Mouse (Mus musculus) neural tube, embryonic 12.5 days (tissue): ENCODE results near the gene S1pr4. TPM values are rescaled to one million over a fixed set of nuclear protein-coding genes. Genes with fewer than 3 reads are reported as not detected.

Experiments used
- ATAC-seq: fragments of 200-750 bp; cut with Nextera tagmentation; 2 replicates; pipeline ENCODE4 v1.8.0; 2017; ENCODE audit warnings: low read depth, mild to moderate bottlenecking, moderate TSS enrichment, moderate library complexity; ENCODE audit not compliant: low FRiP score
- H3K27ac ChIP-seq: fragments of 300-500 bp; sonication (generic); 2 replicates; pipeline ENCODE4 v1.5.1; 2016
- H3K27me3 ChIP-seq: fragments of 300-500 bp; sonication (generic); replicated peaks from 2 replicates; pipeline ENCODE4 v1.6.1; 2016; ENCODE audit warnings: mild to moderate bottlenecking
- H3K36me3 ChIP-seq: fragments of 300-500 bp; sonication (generic); 2 replicates; pipeline ENCODE4 v1.6.1; 2016; ENCODE audit warnings: mild to moderate bottlenecking
- H3K4me1 ChIP-seq: fragments of 300-500 bp; sonication (generic); 2 replicates; pipeline ENCODE4 v1.6.1; 2016
- H3K4me2 ChIP-seq: fragments of 300-500 bp; sonication (generic); replicated peaks from 2 replicates; pipeline ENCODE4 v1.6.1; 2016; ENCODE audit warnings: mild to moderate bottlenecking
- H3K4me3 ChIP-seq: fragments of 300-500 bp; sonication (generic); 2 replicates; pipeline ENCODE4 v1.5.1; 2016
- H3K9ac ChIP-seq: fragments of 300-500 bp; sonication (generic); 2 replicates; pipeline ENCODE4 v1.6.1; 2016; ENCODE audit warnings: mild to moderate bottlenecking
- H3K9me3 ChIP-seq: fragments of 300-500 bp; sonication (generic); 2 replicates; pipeline ENCODE4 v1.6.1; 2016; ENCODE audit warnings: mild to moderate bottlenecking
- WGBS: fragments of 180-500 bp; shearing (Covaris S2); methylation state at CpG from one replicate; pipeline ENCODE4 v1.1.7; 2016; 5-methylcytosine and 5-hydroxymethylcytosine counted together
- polyA plus RNA-seq: library from polyadenylated mRNA; unstranded; fragments of >200 nt; fragmentation: Nextera tagmentation; extraction: Ambion mirVana; gene quantifications from 2 replicates; pipeline ENCODE4 v1.2.1, GENCODE M21; 2016

S1pr4 gene
- polyA plus RNA-seq, 1 experiment from 2014 or later = 0.51 TPM

GRCm38 (mm10) chr10:81513798-81514197 lies 13.9 kb upstream of the S1pr4 start:
- WGBS = 87% methylated on average over 5 of the region's 5 CpGs

GRCm38 (mm10) chr10:81510246-81510810 lies 10.4 kb upstream of the S1pr4 start:
- no peaks in the 10 kb centered on the region for H3K36me3 ChIP-seq
- WGBS = 83% methylated on average over 14 of the region's 14 CpGs
- no peaks in the 10 kb centered on the region for H3K4me1 ChIP-seq
- no peak overlapping the region for H3K27ac ChIP-seq
- no peak overlapping the region for H3K4me2 ChIP-seq
- ATAC-seq = no peak
- no peak overlapping the region for H3K9ac ChIP-seq
- H3K27me3 ChIP-seq = peaks cover 17% of the 10 kb centered on the region; the same call in 1 of the 2 replicates
- peaks cover 5% of the 10 kb centered on the region; the same call in 1 of the 2 replicates for H3K9me3 ChIP-seq
- no peak overlapping the region for H3K4me3 ChIP-seq

More at GRCm38 (mm10) chr10:81513798-81514197, 13.9 kb upstream of the S1pr4 start:
- Histone ChIP-seq H3K9me3 (peaks cover 5% of the 10 kb centered on the region; the same call in 1 of the 2 replicates), H3K4me3 (no peak overlapping the region), H3K36me3 (no peaks in the 10 kb centered on the region), H3K27me3 (peaks cover 17% of the 10 kb centered on the region; the same call in 1 of the 2 replicates), H3K9ac (no peak overlapping the region), H3K27ac (no peak overlapping the region), H3K4me1 (no peaks in the 10 kb centered on the region), H3K4me2 (no peak overlapping the region)
- ATAC-seq = no peak

GRCm38 (mm10) chr10:81507691-81508489 lies 8.0 kb upstream of the S1pr4 start:
- 75% methylated on average over 13 of the region's 13 CpGs for WGBS
- no peaks in the 10 kb centered on the region for H3K9me3 ChIP-seq
- H3K4me2 ChIP-seq = no peak overlapping the region
- no peak overlapping the region for H3K27ac ChIP-seq
- no peak overlapping the region for H3K9ac ChIP-seq
- ATAC-seq = no peak
- H3K36me3 ChIP-seq = no peaks in the 10 kb centered on the region
- H3K4me1 ChIP-seq = no peaks in the 10 kb centered on the region
- peaks cover 13% of the 10 kb centered on the region; the same call in 1 of the 2 replicates for H3K27me3 ChIP-seq
- no peak overlapping the region for H3K4me3 ChIP-seq

- Histone ChIP-seq H3K4me1 (no peaks in the 10 kb centered on the region), H3K9ac (no peak overlapping the region), H3K36me3 (no peaks in the 10 kb centered on the region), H3K4me2 (no peak overlapping the region), H3K27me3 (peaks cover 7% of the 10 kb centered on the region; the same call in 1 of the 2 replicates), H3K27ac (no peak overlapping the region), H3K9me3 (no peaks in the 10 kb centered on the region), H3K4me3 (no peak overlapping the region)
- WGBS = 36% methylated on average over 6 of the region's 6 CpGs
- ATAC-seq = no peak
Observed at GRCm38 (mm10) chr10:81507095-81507494, 7.2 kb upstream of the S1pr4 start.

GRCm38 (mm10) chr10:81505016-81505664 lies 5.2 kb upstream of the S1pr4 start:
- no peaks in the 10 kb centered on the region for H3K4me1 ChIP-seq
- H3K4me2 ChIP-seq = no peak overlapping the region
- H3K36me3 ChIP-seq = no peaks in the 10 kb centered on the region
- H3K9ac ChIP-seq = no peak overlapping the region
- H3K4me3 ChIP-seq = no peak overlapping the region
- no peak for ATAC-seq
- no peaks in the 10 kb centered on the region for H3K9me3 ChIP-seq
- 78% methylated on average over 13 of the region's 15 CpGs for WGBS
- H3K27me3 ChIP-seq = no peaks in the 10 kb centered on the region; the same call in 1 of the 2 replicates
- H3K27ac ChIP-seq = no peak overlapping the region

GRCm38 (mm10) chr10:81502658-81503057 lies 2.7 kb upstream of the S1pr4 start:
- Histone ChIP-seq H3K9me3 (no peaks in the 10 kb centered on the region), H3K36me3 (no peaks in the 10 kb centered on the region), H3K4me1 (no peaks in the 10 kb centered on the region), H3K9ac (peak overlapping the region; percentile 26; the same call in 1 of the 2 replicates), H3K27me3 (no peaks in the 10 kb centered on the region; the same call in 1 of the 2 replicates), H3K4me3 (peak overlapping the region; percentile 29), H3K27ac (no peak overlapping the region), H3K4me2 (peak overlapping the region; percentile 63)
- ATAC-seq = peak; percentile 27; the same call in 1 of the 2 replicates
- 8% methylated on average over 36 of the region's 36 CpGs for WGBS

- Histone ChIP-seq H3K9ac (no peak overlapping the region), H3K27me3 (no peaks in the 10 kb centered on the region; the same call in 1 of the 2 replicates), H3K4me1 (no peaks in the 10 kb centered on the region), H3K27ac (no peak overlapping the region), H3K9me3 (no peaks in the 10 kb centered on the region), H3K4me2 (no peak overlapping the region), H3K36me3 (no peaks in the 10 kb centered on the region), H3K4me3 (no peak overlapping the region)
- ATAC-seq = no peak
- WGBS = 93% methylated on average over 5 of the region's 5 CpGs
Observed at GRCm38 (mm10) chr10:81501863-81502262, 1.9 kb upstream of the S1pr4 start.

- Histone ChIP-seq H3K4me1 (peaks cover 12% of the 10 kb centered on the region), H3K9me3 (no peaks in the 10 kb centered on the region), H3K27ac (no peak overlapping the region), H3K4me2 (0 out of 2 replicates have a peak overlapping the region, but pooled peaks have one; percentile 5), H3K4me3 (no peak overlapping the region), H3K9ac (no peak overlapping the region), H3K27me3 (no peaks in the 10 kb centered on the region; the same call in 1 of the 2 replicates), H3K36me3 (no peaks in the 10 kb centered on the region)
- WGBS = 81% methylated on average over 23 of the region's 23 CpGs
- no peak for ATAC-seq
Observed at GRCm38 (mm10) chr10:81499250-81499901, 556 bp downstream of the S1pr4 start.

GRCm38 (mm10) chr10:81498316-81499249 lies 1.3 kb downstream of the S1pr4 start:
- H3K4me3 ChIP-seq = no peak overlapping the region
- no peak overlapping the region for H3K4me2 ChIP-seq
- WGBS = 87% methylated on average over 38 of the region's 38 CpGs
- H3K9ac ChIP-seq = no peak overlapping the region
- no peaks in the 10 kb centered on the region for H3K36me3 ChIP-seq
- ATAC-seq = no peak
- H3K9me3 ChIP-seq = no peaks in the 10 kb centered on the region
- peaks cover 19% of the 10 kb centered on the region for H3K4me1 ChIP-seq
- no peaks in the 10 kb centered on the region; the same call in 1 of the 2 replicates for H3K27me3 ChIP-seq
- H3K27ac ChIP-seq = no peak overlapping the region

- Histone ChIP-seq H3K27me3 (no peaks in the 10 kb centered on the region), H3K4me3 (no peak overlapping the region), H3K27ac (no peak overlapping the region), H3K4me2 (peak overlapping the region; percentile 97), H3K9ac (no peak overlapping the region), H3K4me1 (peaks cover 19% of the 10 kb centered on the region), H3K9me3 (no peaks in the 10 kb centered on the region), H3K36me3 (peaks cover 9% of the 10 kb centered on the region)
- ATAC-seq = no peak
- 86% methylated on average over 17 of the region's 17 CpGs for WGBS
Observed at GRCm38 (mm10) chr10:81497401-81498270, 2.3 kb downstream of the S1pr4 start.
